Mouse (Mus musculus) heart, embryonic 11.5 days (tissue): ENCODE data around the gene Dnaja4. TPM values are rescaled to one million over a fixed set of nuclear protein-coding genes. Genes with fewer than 3 reads are reported as not detected.
"Not testable (repeated sequence)": the region's sequence is repeated elsewhere in the genome, so short reads cannot be mapped to it uniquely, and the experiment has no call there.

ENCODE experiments used
- ATAC-seq: fragments of 200-750 bp; cut with Nextera tagmentation; replicated peaks from 2 replicates; pipeline ENCODE4 v1.8.0; 2017; ENCODE audit warnings: moderate library complexity; ENCODE audit not compliant: insufficient number of reproducible peaks, low FRiP score, low TSS enrichment
- H3K27ac ChIP-seq: fragments of 300-500 bp; sonication (generic); 2 replicates; pipeline ENCODE4 v1.5.1; 2014; ENCODE audit warnings: mild to moderate bottlenecking, low read depth, low read length
- H3K27me3 ChIP-seq: fragments of 300-500 bp; sonication (generic); 2 replicates; pipeline ENCODE4 v1.6.1; 2014; ENCODE audit warnings: mild to moderate bottlenecking, low read length, mixed read lengths; ENCODE audit not compliant: control insufficient read depth, insufficient read depth
- H3K36me3 ChIP-seq: fragments of 300-500 bp; sonication (generic); 2 replicates; pipeline ENCODE4 v1.6.1; 2014; ENCODE audit warnings: mild to moderate bottlenecking, low read length, moderate library complexity, mixed read lengths; ENCODE audit not compliant: control insufficient read depth, insufficient read depth
- H3K4me1 ChIP-seq: fragments of 300-500 bp; sonication (generic); 2 replicates; pipeline ENCODE4 v1.6.1; 2014; ENCODE audit warnings: low read length; ENCODE audit not compliant: control insufficient read depth, insufficient read depth
- H3K4me2 ChIP-seq: fragments of 300-500 bp; sonication (generic); 2 replicates; pipeline ENCODE4 v1.6.1; 2014; ENCODE audit warnings: mild to moderate bottlenecking, moderate library complexity
- H3K4me3 ChIP-seq: fragments of 300-500 bp; sonication (generic); 2 replicates; pipeline ENCODE4 v1.5.1; 2014; ENCODE audit warnings: low read depth, low read length
- H3K9ac ChIP-seq: fragments of 300-500 bp; sonication (generic); 2 replicates; pipeline ENCODE4 v1.6.1; 2014; ENCODE audit warnings: mild to moderate bottlenecking, low read depth, low read length, moderate library complexity
- H3K9me3 ChIP-seq: fragments of 300-500 bp; sonication (generic); replicated peaks from 2 replicates; pipeline ENCODE4 v1.6.1; 2016; ENCODE audit warnings: low read length; ENCODE audit not compliant: control insufficient read depth
- WGBS: fragments of 180-500 bp; shearing (Covaris S2); extraction: QIAGEN DNeasy Blood & Tissue Kit; methylation state at CpG from one replicate; pipeline ENCODE4 v1.1.7; 2014; ENCODE audit not compliant: insufficient replicate concordance; 5-methylcytosine and 5-hydroxymethylcytosine counted together
- polyA plus RNA-seq: library from polyadenylated mRNA; unstranded; fragments of >200 nt; fragmentation: Nextera tagmentation; extraction: Ambion mirVana; gene quantifications from 2 replicates; pipeline ENCODE4 v1.2.1, GENCODE M21; 2014

Dnaja4 gene
- polyA plus RNA-seq, 1 experiment from 2014 or later, result 19.0 TPM

GRCm38 (mm10) chr9:54689446-54689845 is 9.2 kb upstream of the Dnaja4 start:
- H3K9ac ChIP-seq, result no peak overlapping the region
- WGBS, result 70% methylated on average over 8 of the region's 8 CpGs
- ATAC-seq, result no peak

GRCm38 (mm10) chr9:54690697-54691096 is 8.0 kb upstream of the Dnaja4 start:
- not testable (repeated sequence) for H3K4me3 ChIP-seq, H3K36me3 ChIP-seq, H3K9me3 ChIP-seq, H3K9ac ChIP-seq, H3K27me3 ChIP-seq, H3K27ac ChIP-seq, ATAC-seq, H3K4me2 ChIP-seq, H3K4me1 ChIP-seq
- 82% methylated on average over 2 of the region's 2 CpGs for WGBS

More at GRCm38 (mm10) chr9:54689446-54689845, 9.2 kb upstream of the Dnaja4 start:
- H3K27me3 ChIP-seq, result peaks cover 6% of the 10 kb centered on the region; the same call in 1 of the 2 replicates
- no peaks in the 10 kb centered on the region for H3K36me3 ChIP-seq
- H3K9me3 ChIP-seq, result no peaks in the 10 kb centered on the region
- no peak overlapping the region for H3K4me2 ChIP-seq
- H3K27ac ChIP-seq, result no peak overlapping the region
- no peak overlapping the region for H3K4me3 ChIP-seq
- H3K4me1 ChIP-seq, result no peaks in the 10 kb centered on the region

GRCm38 (mm10) chr9:54691241-54691805 is 7.3 kb upstream of the Dnaja4 start:
- Histone ChIP-seq H3K4me3 (peak overlapping the region; percentile 42), H3K9ac (peak overlapping the region; percentile 48), H3K4me2 (peak overlapping the region; percentile 74)
- H3K27me3 ChIP-seq, H3K4me1 ChIP-seq, H3K36me3 ChIP-seq, ATAC-seq, H3K27ac ChIP-seq, H3K9me3 ChIP-seq: not testable (repeated sequence)
- WGBS, result 4% methylated on average over 31 of the region's 31 CpGs

- peaks cover 8% of the 10 kb centered on the region; the same call in 1 of the 2 replicates for H3K27me3 ChIP-seq
- peak overlapping the region; percentile 63 for H3K27ac ChIP-seq
- H3K9ac ChIP-seq, result peak overlapping the region; percentile 91
- no peaks in the 10 kb centered on the region for H3K36me3 ChIP-seq
- H3K4me1 ChIP-seq, result peaks cover 20% of the 10 kb centered on the region
- ATAC-seq, result peak; percentile 67
- WGBS, result 9% methylated on average over 27 of the region's 27 CpGs
- H3K4me3 ChIP-seq, result peak overlapping the region; percentile 79
- H3K9me3 ChIP-seq, result no peaks in the 10 kb centered on the region
- H3K4me2 ChIP-seq, result peak overlapping the region; percentile 92
Measured at GRCm38 (mm10) chr9:54699087-54699344, 343 bp downstream of the Dnaja4 start.

GRCm38 (mm10) chr9:54699345-54700173 is 886 bp downstream of the Dnaja4 start:
- peaks cover 20% of the 10 kb centered on the region for H3K4me1 ChIP-seq
- peak; percentile 50 for ATAC-seq
- H3K4me3 ChIP-seq, result peak overlapping the region; percentile 79
- under 1% methylated on average over 91 of the region's 92 CpGs for WGBS
- H3K4me2 ChIP-seq, result peak overlapping the region; percentile 92
- H3K27ac ChIP-seq, result peak overlapping the region; percentile 63
- H3K9ac ChIP-seq, result peak overlapping the region; percentile 91
- no peaks in the 10 kb centered on the region for H3K36me3 ChIP-seq
- H3K27me3 ChIP-seq, result peaks cover 8% of the 10 kb centered on the region; the same call in 1 of the 2 replicates
- H3K9me3 ChIP-seq, result no peaks in the 10 kb centered on the region

- peak overlapping the region; percentile 79 for H3K4me3 ChIP-seq
- no peaks in the 10 kb centered on the region for H3K36me3 ChIP-seq
- H3K27ac ChIP-seq, result peak overlapping the region; percentile 63
- 20% methylated on average over 9 of the region's 9 CpGs for WGBS
- H3K4me2 ChIP-seq, result peak overlapping the region; percentile 92
- peak overlapping the region; percentile 91 for H3K9ac ChIP-seq
- H3K27me3 ChIP-seq, result peaks cover 8% of the 10 kb centered on the region; the same call in 1 of the 2 replicates
- H3K4me1 ChIP-seq, result peaks cover 20% of the 10 kb centered on the region
- no peak for ATAC-seq
- no peaks in the 10 kb centered on the region for H3K9me3 ChIP-seq
Measured at GRCm38 (mm10) chr9:54700174-54700475, 1.5 kb downstream of the Dnaja4 start.

GRCm38 (mm10) chr9:54700746-54701145 is 2.1 kb downstream of the Dnaja4 start:
- Histone ChIP-seq H3K4me2 (peak overlapping the region; percentile 92), H3K27me3 (peaks cover 8% of the 10 kb centered on the region; the same call in 1 of the 2 replicates), H3K9ac (peak overlapping the region; percentile 91), H3K36me3 (no peaks in the 10 kb centered on the region), H3K4me3 (peak overlapping the region; percentile 79), H3K27ac (peak overlapping the region; percentile 69), H3K9me3 (no peaks in the 10 kb centered on the region), H3K4me1 (peaks cover 20% of the 10 kb centered on the region)
- ATAC-seq, result no peak
- WGBS, result 61% methylated on average over 7 of the region's 7 CpGs

GRCm38 (mm10) chr9:54702581-54702980 is 3.9 kb downstream of the Dnaja4 start:
- peak overlapping the region; percentile 92 for H3K4me2 ChIP-seq

More at GRCm38 (mm10) chr9:54702581-54702980, 3.9 kb downstream of the Dnaja4 start:
- Histone ChIP-seq H3K4me1 (peaks cover 23% of the 10 kb centered on the region), H3K27me3 (peaks cover 8% of the 10 kb centered on the region; the same call in 1 of the 2 replicates), H3K4me3 (no peak overlapping the region), H3K9me3 (no peaks in the 10 kb centered on the region), H3K9ac (no peak overlapping the region), H3K27ac (no peak overlapping the region), H3K36me3 (no peaks in the 10 kb centered on the region)
- 82% methylated on average over 2 of the region's 2 CpGs for WGBS
- ATAC-seq, result no peak
